Mouse (Mus musculus): Measurements from ENCODE around the gene Dixdc1.

- no peak for TF ChIP-seq CTCF (IDR thresholded peaks at IDR 0.05; ENCODE audit: low read depth, low read length)
- no peak for TF ChIP-seq GATA1 (IDR thresholded peaks at IDR 0.05; ENCODE audit: borderline replicate concordance, low read length)
- TF ChIP-seq POLR2AphosphoS5 (IDR thresholded peaks at IDR 0.05; ENCODE audit: insufficient replicate concordance, low read depth, low read length): no peak
- no peak for TF ChIP-seq TAL1 (conservative IDR thresholded peaks at IDR 0.05; ENCODE audit: low read depth, low read length)
- no peak for TF ChIP-seq GATA2 (IDR thresholded peaks at IDR 0.05; ENCODE audit: borderline replicate concordance, low read depth, low read length)
Observed at GRCm38 (mm10) chr9:50632016-50632688, 107.2 kb downstream of the Dixdc1 start.

All from G1E (cell line).